Mouse (Mus musculus) heart, adult 9 months (tissue): ENCODE results near the gene Minos1.

Experiments used
- DNase-seq, 2 experiments: peaks; one replicate each; pipeline ENCODE4 v3.0.0; 2022; ENCODE audit warnings: low spot score in 2 of 2

Gene Minos1

GRCm38 (mm10) chr4:139064831-139065230, 66.1 kb downstream of the Minos1 start:
- no peak for DNase-seq

GRCm38 (mm10) chr4:139059569-139059968, 71.3 kb downstream of the Minos1 start:
- no peak for DNase-seq

GRCm38 (mm10) chr4:139058029-139058428, 72.9 kb downstream of the Minos1 start:
- DNase-seq, result no peak

DNA sequence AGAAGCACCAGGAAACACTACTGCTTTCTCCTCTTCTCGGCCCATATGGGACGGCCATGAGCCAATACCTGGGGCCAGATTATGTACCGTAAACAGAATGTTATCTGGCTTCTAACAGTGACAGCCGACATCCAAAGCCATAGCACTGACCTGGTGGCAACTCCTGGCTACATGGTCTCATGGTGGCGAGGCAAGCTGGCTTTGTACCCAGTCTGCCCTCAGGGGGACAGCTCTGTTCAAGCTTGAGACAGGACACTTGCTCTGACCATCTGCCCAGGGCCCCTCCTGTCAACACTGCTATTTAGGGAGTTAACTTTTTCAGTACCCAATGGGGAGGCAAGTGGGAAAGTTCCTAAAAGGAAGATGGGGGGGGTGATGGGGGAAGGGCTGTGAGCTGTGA, 73.6 kb downstream of the Minos1 start:
- DNase-seq, result no peak

DNA sequence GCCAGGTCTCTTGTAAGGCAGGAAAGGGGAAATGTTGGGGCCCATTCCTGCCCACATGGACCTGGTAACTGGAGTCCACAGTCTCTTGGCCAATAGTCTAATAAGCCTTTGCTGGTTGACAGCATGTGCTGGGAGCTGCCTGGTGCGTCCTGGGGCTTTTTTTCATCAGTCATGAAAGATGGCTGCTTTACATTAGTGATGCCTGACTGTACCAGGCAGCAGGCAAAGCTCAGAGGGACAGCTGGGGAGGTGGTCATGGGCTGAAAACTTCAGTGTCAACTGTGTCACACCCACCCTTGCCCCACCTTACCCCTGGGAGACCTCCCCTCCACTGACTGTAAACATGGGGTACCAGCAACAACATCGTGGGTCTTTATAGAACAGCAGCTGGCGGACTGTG, 75.2 kb downstream of the Minos1 start:
- no peak for DNase-seq

GRCm38 (mm10) chr4:139055336-139055735, 75.6 kb downstream of the Minos1 start:
- peak in 1 of 2 experiments; percentile 32 for DNase-seq

DNA sequence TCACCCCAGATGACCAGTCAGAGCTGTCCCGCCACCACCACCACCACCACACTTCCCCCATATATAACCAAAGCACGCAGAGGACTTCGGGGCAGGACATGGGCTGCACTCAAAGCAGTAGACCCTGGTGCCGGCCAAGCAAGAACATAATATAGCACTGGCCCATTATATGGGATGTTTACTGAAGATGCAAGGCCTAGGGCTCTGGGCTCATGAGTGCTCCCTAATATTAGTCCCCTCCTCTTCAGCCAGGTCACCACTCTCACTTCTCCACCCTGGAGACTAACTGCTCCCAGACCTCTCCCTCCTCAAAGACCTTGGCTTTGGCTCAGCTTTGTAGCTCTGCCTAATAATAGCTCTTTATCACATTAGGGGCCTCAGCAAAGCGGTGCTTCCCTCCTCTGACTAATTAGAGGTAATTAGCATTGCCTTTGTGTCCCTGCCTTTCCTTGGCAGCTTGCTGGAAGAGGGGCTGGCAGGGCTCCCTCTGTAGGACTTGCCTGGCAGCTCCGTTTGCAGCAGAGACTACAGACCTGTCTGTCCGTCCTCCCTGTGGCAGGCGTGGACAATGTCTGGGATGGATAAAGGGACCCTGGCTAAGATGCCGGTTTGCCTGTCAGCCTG, 76.5 kb downstream of the Minos1 start:
- DNase-seq, result peak in 1 of 2 experiments; percentile 15

DNA sequence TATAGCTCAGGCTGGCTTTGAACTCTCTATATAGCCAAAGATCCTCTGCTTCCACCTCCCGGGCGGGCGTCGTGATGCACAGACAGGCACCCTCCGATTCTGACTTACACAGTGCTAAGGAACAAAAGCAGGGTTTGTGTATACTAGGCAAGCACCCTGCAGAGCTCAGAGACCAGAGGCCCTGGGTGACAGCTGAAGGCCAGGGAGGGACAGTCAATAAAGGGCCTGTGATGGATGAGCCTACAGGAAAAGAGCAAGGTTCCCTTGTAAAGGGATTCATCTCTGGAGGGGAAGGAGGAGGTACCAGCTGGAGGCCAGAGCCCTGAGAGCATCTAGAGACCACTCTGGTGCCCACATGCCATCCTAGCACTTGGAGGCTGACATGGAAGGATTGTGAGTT, 77.5 kb downstream of the Minos1 start:
- DNase-seq, result no peak

- DNase-seq, result no peak
Measured at GRCm38 (mm10) chr4:139052796-139053195, 78.1 kb downstream of the Minos1 start.
